Mouse (Mus musculus) lung, postnatal 0 days (tissue): Measurements from ENCODE around the gene Msi2.

Experiments used
- CTCF ChIP-seq: IDR thresholded peaks from 2 replicates; pipeline ENCODE4 v1.5.1; 2016; ENCODE audit warnings: antibody characterized with exemption, mild to moderate bottlenecking
- EP300 ChIP-seq: IDR thresholded peaks from 2 replicates; pipeline ENCODE4 v1.6.1; 2016; ENCODE audit warnings: antibody characterized with exemption, mild to moderate bottlenecking, control low read depth

DNA sequence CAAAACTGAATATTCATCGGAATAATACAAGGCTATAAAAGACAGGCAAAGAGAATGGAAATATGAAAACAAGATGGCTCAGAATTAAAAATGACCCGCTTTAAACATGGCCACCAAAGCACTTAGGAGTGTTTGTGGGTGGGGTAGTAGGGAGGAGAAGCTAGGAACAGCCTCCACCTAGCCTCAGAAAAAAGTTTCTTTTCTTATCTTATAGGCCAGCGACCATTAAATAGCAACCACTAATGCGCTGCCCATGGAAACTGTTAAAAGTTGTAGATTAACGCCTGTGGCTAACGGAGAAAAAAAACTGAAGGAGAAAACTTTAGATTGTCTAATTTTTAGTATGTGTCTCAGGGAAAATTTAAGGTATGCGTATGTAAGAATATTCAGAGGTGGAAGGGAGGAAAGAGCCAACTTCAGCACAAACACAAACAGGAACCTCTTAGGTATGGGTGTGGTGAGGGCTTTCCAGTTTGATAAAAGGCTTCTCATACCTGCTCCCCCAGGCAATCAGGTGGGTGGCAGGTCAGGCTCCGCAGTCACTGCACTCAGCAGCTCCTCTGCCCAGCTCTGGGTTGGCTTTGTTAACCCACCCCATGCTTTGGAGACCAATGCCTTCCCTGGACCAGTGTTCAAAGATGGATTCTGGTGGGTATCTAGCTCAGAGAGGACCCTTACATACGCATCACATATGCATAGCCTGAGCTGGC is 298.5 kb downstream of the Msi2 start:
- TF ChIP-seq CTCF = no peak
- no peak for TF ChIP-seq EP300
